Mouse (Mus musculus) gastrocnemius, postnatal 14 days (tissue): ENCODE results near the gene Gbe1. TPM values are rescaled to one million over a fixed set of nuclear protein-coding genes. Genes with fewer than 3 reads are reported as not detected.

Experiments
- DNase-seq: peaks from one replicate; pipeline ENCODE4 v3.0.0; 2021; ENCODE audit warnings: mixed read lengths
- intact Hi-C: fragments of 180-260 bp; cut with DNase I; formaldehyde crosslinking; loops from one replicate; pipeline ENCODE4 v1.15.1; 2025; ENCODE audit warnings: low total_unique reads
- total RNA-seq, 2 experiments: library from RNA; stranded (reverse); gene quantifications; 2 replicates each; pipeline ENCODE4 v1.2.3; 2021

The Gbe1 gene
- total RNA-seq, 2 experiments from 2014 or later = 46.8 to 50.3 TPM

- intact Hi-C loops = no loop called here
Measured at GRCm38 (mm10) chr16:70351641-70352280, 38.0 kb downstream of the Gbe1 start.

GRCm38 (mm10) chr16:70352571-70352970 is 38.8 kb downstream of the Gbe1 start:
- DNase-seq = no peak
- intact Hi-C loops = no loop called here

More at GRCm38 (mm10) chr16:70351641-70352280, 38.0 kb downstream of the Gbe1 start:
- DNase-seq = peak; percentile 22

GRCm38 (mm10) chr16:70353058-70353457 is 39.3 kb downstream of the Gbe1 start:
- intact Hi-C loops = no loop called here

GRCm38 (mm10) chr16:70358326-70358725 is 44.6 kb downstream of the Gbe1 start:
- no peak for DNase-seq
- intact Hi-C loops = no loop called here

More at GRCm38 (mm10) chr16:70353058-70353457, 39.3 kb downstream of the Gbe1 start:
- peak; percentile 42 for DNase-seq

GRCm38 (mm10) chr16:70365229-70365628 is 51.5 kb downstream of the Gbe1 start:
- DNase-seq = no peak
- intact Hi-C loops = no loop called here

- intact Hi-C loops = no loop called here
- no peak for DNase-seq
Measured at GRCm38 (mm10) chr16:70381045-70381444, 67.3 kb downstream of the Gbe1 start.

GRCm38 (mm10) chr16:70385494-70385893 is 71.7 kb downstream of the Gbe1 start:
- no peak for DNase-seq
- intact Hi-C loops = no loop called here

GRCm38 (mm10) chr16:70387385-70387784 is 73.6 kb downstream of the Gbe1 start:
- intact Hi-C loops = no loop called here
- DNase-seq = no peak

GRCm38 (mm10) chr16:70395276-70395675 is 81.5 kb downstream of the Gbe1 start:
- DNase-seq = no peak
- intact Hi-C loops = no loop called here

- intact Hi-C loops = no loop called here
- no peak for DNase-seq
Measured at GRCm38 (mm10) chr16:70407780-70408179, 94.0 kb downstream of the Gbe1 start.

- intact Hi-C loops = no loop called here
- no peak for DNase-seq
Measured at GRCm38 (mm10) chr16:70421077-70421476, 107.3 kb downstream of the Gbe1 start.

- intact Hi-C loops = no loop called here
- DNase-seq = no peak
Measured at GRCm38 (mm10) chr16:70449520-70449919, 135.8 kb downstream of the Gbe1 start.

GRCm38 (mm10) chr16:70475583-70475982 is 161.8 kb downstream of the Gbe1 start:
- intact Hi-C loops = no loop called here

GRCm38 (mm10) chr16:70476161-70476560 is 162.4 kb downstream of the Gbe1 start:
- no peak for DNase-seq
- intact Hi-C loops = no loop called here

More at GRCm38 (mm10) chr16:70475583-70475982, 161.8 kb downstream of the Gbe1 start:
- no peak for DNase-seq

- no peak for DNase-seq
- intact Hi-C loops = no loop called here
Measured at GRCm38 (mm10) chr16:70480494-70480893, 166.7 kb downstream of the Gbe1 start.

- DNase-seq = no peak
- intact Hi-C loops = no loop called here
Measured at GRCm38 (mm10) chr16:70506457-70506856, 192.7 kb downstream of the Gbe1 start.

- DNase-seq = no peak
- intact Hi-C loops = no loop called here
Measured at GRCm38 (mm10) chr16:70510938-70511337, 197.2 kb downstream of the Gbe1 start.

GRCm38 (mm10) chr16:70522861-70523260 is 209.1 kb downstream of the Gbe1 start:
- intact Hi-C loops = no loop called here

GRCm38 (mm10) chr16:70523566-70523965 is 209.8 kb downstream of the Gbe1 start:
- intact Hi-C loops = no loop called here

More at GRCm38 (mm10) chr16:70522861-70523260, 209.1 kb downstream of the Gbe1 start:
- no peak for DNase-seq

GRCm38 (mm10) chr16:70524273-70524672 is 210.5 kb downstream of the Gbe1 start:
- no peak for DNase-seq

More at GRCm38 (mm10) chr16:70523566-70523965, 209.8 kb downstream of the Gbe1 start:
- no peak for DNase-seq

GRCm38 (mm10) chr16:70527224-70527623 is 213.5 kb downstream of the Gbe1 start:
- intact Hi-C loops = no loop called here
- DNase-seq = no peak

More at GRCm38 (mm10) chr16:70524273-70524672, 210.5 kb downstream of the Gbe1 start:
- intact Hi-C loops = no loop called here
